ENCODE assay signal across 29 mouse cellular contexts in genomic region chr3:153707687-153708086, GRCm38 (mm10). TPM values are rescaled to one million over a fixed set of nuclear protein-coding genes. Genes with fewer than 3 reads are reported as not detected.
DNase-seq lines count a peak whose midpoint lies in the region; ATAC-seq and TF ChIP-seq lines count a peak whose summit lies in the region.
"Had no signal": no experiment of that assay in that cellular context is flagged by ENCODE, and none has a peak within 500 bp of the region (broad histone marks: within the 10 kb centered on the region; RNA-seq: fewer than 3 reads in every experiment).

No protein-coding gene starts in this region.

- no peak overlapping the region for H3K9ac ChIP-seq in intestine, postnatal 0 days (ENCODE audit: low read depth, low read length)
- no peak overlapping the region for H3K9ac ChIP-seq in intestine, embryonic 16.5 days (ENCODE audit: low read depth, low read length)
- no peak overlapping the region for H3K9ac ChIP-seq in liver, postnatal 0 days (replicated peaks)
- no peak overlapping the region for H3K9ac ChIP-seq in liver, embryonic 12.5 days
- no peak overlapping the region for H3K9ac ChIP-seq in MEL (ENCODE audit: control insufficient read depth, low read depth, low read length, poor library complexity, severe bottlenecking)
- H3K9ac ChIP-seq: embryonic facial prominence, embryonic 13.5 days; forebrain, embryonic 12.5 days; hindbrain, embryonic 15.5 days; intestine, embryonic 15.5 days; limb, embryonic 12.5 days; liver, embryonic 13.5 days; neural tube, embryonic 13.5 days; stomach, embryonic 15.5 days had no signal

- peaks cover 2% of the 10 kb centered on the region; the same call in 1 of the 2 replicates for H3K79me2 ChIP-seq in MEL (ENCODE audit: control insufficient read depth, insufficient read depth, low read length, poor library complexity)

- no peak for ATAC-seq in intestine, postnatal 0 days
- ATAC-seq in intestine, embryonic 16.5 days, result no peak
- no peak for ATAC-seq in liver, postnatal 0 days
- no peak for ATAC-seq in liver, embryonic 12.5 days
- ATAC-seq: intestine, embryonic 15.5 days had no signal

- TF ChIP-seq CTCF in intestine, postnatal 0 days (IDR thresholded peaks at IDR 0.05; ENCODE audit: low read depth), result peak; percentile 55
- TF ChIP-seq CTCF in liver, postnatal 0 days (IDR thresholded peaks at IDR 0.05; ENCODE audit: low read depth), result peak; percentile 40
- TF ChIP-seq CTCF in MEL (IDR thresholded peaks at IDR 0.05 in 2 of 3, conservative IDR thresholded peaks at IDR 0.05 in 1 of 3; ENCODE audit: control insufficient read depth in 1 of 3, insufficient read depth in 1 of 3, low read depth in 2 of 3, low read length in 3 of 3, poor library complexity in 1 of 3, severe bottlenecking in 1 of 3), result peak in 2 of 3 experiments; percentile 24 to 25; a peak in 4 of 6 replicates

- H3K4me3 ChIP-seq in intestine, postnatal 0 days (ENCODE audit: low read depth, low read length), result no peak overlapping the region
- no peak overlapping the region for H3K4me3 ChIP-seq in intestine, embryonic 16.5 days (ENCODE audit: low read length)
- H3K4me3 ChIP-seq in liver, postnatal 0 days (ENCODE audit: low read depth, low read length), result no peak overlapping the region
- H3K4me3 ChIP-seq in liver, embryonic 12.5 days, result no peak overlapping the region
- no peak overlapping the region for H3K4me3 ChIP-seq in MEL (ENCODE audit: control insufficient read depth in 1 of 2, insufficient read depth in 1 of 2, low read depth in 2 of 2, low read length in 2 of 2)
- H3K4me3 ChIP-seq: embryonic facial prominence, embryonic 13.5 days; erythroblast, embryonic 14.5 days; forebrain, embryonic 12.5 days; gastrocnemius, adult 2 months; hindbrain, embryonic 15.5 days; intestine, embryonic 15.5 days; limb, embryonic 12.5 days; liver, embryonic 13.5 days; myocyte; neural tube, embryonic 13.5 days; stomach, embryonic 15.5 days had no signal

- TF ChIP-seq EP300 in liver, postnatal 0 days (IDR thresholded peaks at IDR 0.05; ENCODE audit: low read depth), result no peak
- no peak for TF ChIP-seq EP300 in MEL (IDR thresholded peaks at IDR 0.05; ENCODE audit: low read depth in 1 of 2, low read length in 2 of 2)

- H3K9me3 ChIP-seq in intestine, postnatal 0 days (ENCODE audit: control insufficient read depth), result no peaks in the 10 kb centered on the region
- no peaks in the 10 kb centered on the region for H3K9me3 ChIP-seq in intestine, embryonic 16.5 days (ENCODE audit: control insufficient read depth, low read length)
- no peaks in the 10 kb centered on the region for H3K9me3 ChIP-seq in liver, postnatal 0 days (ENCODE audit: low read length)
- no peaks in the 10 kb centered on the region for H3K9me3 ChIP-seq in liver, embryonic 12.5 days (replicated peaks)
- no peaks in the 10 kb centered on the region for H3K9me3 ChIP-seq in MEL (replicated peaks; ENCODE audit: insufficient read depth, low read length)
- H3K9me3 ChIP-seq: embryonic facial prominence, embryonic 13.5 days; forebrain, embryonic 12.5 days; hindbrain, embryonic 15.5 days; intestine, embryonic 15.5 days; limb, embryonic 12.5 days; liver, embryonic 13.5 days; neural tube, embryonic 13.5 days; stomach, embryonic 15.5 days had no signal

- DNase-seq in liver, postnatal 0 days, result no peak
- no peak for DNase-seq in MEL (ENCODE audit: low read depth, low spot score)
- peak; percentile 36 for DNase-seq in brain, adult 2 months (ENCODE audit: low read depth, low spot score)
- DNase-seq in spleen, postnatal 36 days (ENCODE audit: low spot score in 2 of 2), result no peak
- DNase-seq: adrenal gland, postnatal 14 days; cerebellum, adult 11 months; embryo, embryonic 11 days; gastrocnemius, adult 2 months; heart, postnatal 4 days; kidney, postnatal 10 days; liver, embryonic 13.5 days; lung, postnatal 14 days; midbrain, embryonic 14.5 days; right cerebral cortex, postnatal 4 days; thymus, adult 18-20 months; thymus, postnatal 36 days had no signal

- no peaks in the 10 kb centered on the region for H3K27me3 ChIP-seq in intestine, postnatal 0 days (replicated peaks; ENCODE audit: control insufficient read depth, insufficient read depth, low read length)
- no peaks in the 10 kb centered on the region for H3K27me3 ChIP-seq in intestine, embryonic 16.5 days (replicated peaks; ENCODE audit: control insufficient read depth, insufficient read depth, low read length)
- no peaks in the 10 kb centered on the region for H3K27me3 ChIP-seq in liver, postnatal 0 days (ENCODE audit: insufficient read depth, low read length)
- no peaks in the 10 kb centered on the region for H3K27me3 ChIP-seq in liver, embryonic 12.5 days (replicated peaks)
- H3K27me3 ChIP-seq in MEL (ENCODE audit: control insufficient read depth in 1 of 2, insufficient read depth in 2 of 2, low read length in 2 of 2), result no peaks in the 10 kb centered on the region
- H3K27me3 ChIP-seq: embryonic facial prominence, embryonic 13.5 days; forebrain, embryonic 12.5 days; hindbrain, embryonic 15.5 days; intestine, embryonic 15.5 days; liver, embryonic 13.5 days; neural tube, embryonic 13.5 days; stomach, embryonic 15.5 days had no signal

- no peaks in the 10 kb centered on the region for H3K4me1 ChIP-seq in intestine, postnatal 0 days (replicated peaks; ENCODE audit: control insufficient read depth, insufficient read depth, low read length)
- H3K4me1 ChIP-seq in intestine, embryonic 16.5 days (ENCODE audit: control insufficient read depth, insufficient read depth, low read length), result no peaks in the 10 kb centered on the region
- H3K4me1 ChIP-seq in liver, postnatal 0 days (ENCODE audit: insufficient read depth), result no peaks in the 10 kb centered on the region; the same call in 1 of the 2 replicates
- H3K4me1 ChIP-seq in liver, embryonic 12.5 days, result peaks cover 36% of the 10 kb centered on the region
- H3K4me1 ChIP-seq in MEL (ENCODE audit: control insufficient read depth in 1 of 2, insufficient read depth in 2 of 2, low read length in 2 of 2), result peaks cover 2 to 3% of the 10 kb centered on the region in 2 experiments; a peak in 1 of 4 replicates
- H3K4me1 ChIP-seq: hindbrain, embryonic 15.5 days had no signal

- no peak overlapping the region for H3K4me2 ChIP-seq in intestine, postnatal 0 days (replicated peaks; ENCODE audit: low read depth)
- H3K4me2 ChIP-seq in intestine, embryonic 16.5 days (ENCODE audit: low read depth, low read length), result no peak overlapping the region
- H3K4me2 ChIP-seq in liver, postnatal 0 days (ENCODE audit: low read depth, low read length), result no peak overlapping the region
- no peak overlapping the region for H3K4me2 ChIP-seq in liver, embryonic 12.5 days
- H3K4me2 ChIP-seq: embryonic facial prominence, embryonic 13.5 days; forebrain, embryonic 12.5 days; hindbrain, embryonic 15.5 days; intestine, embryonic 15.5 days; limb, embryonic 12.5 days; liver, embryonic 13.5 days; neural tube, embryonic 13.5 days; stomach, embryonic 15.5 days had no signal

- no peak for TF ChIP-seq POLR2A in MEL (IDR thresholded peaks at IDR 0.05; ENCODE audit: control insufficient read depth in 1 of 2, insufficient read depth in 1 of 2, low read depth in 1 of 2, low read length in 2 of 2, poor library complexity in 1 of 2)

- TF ChIP-seq RAD21 in MEL (IDR thresholded peaks at IDR 0.05; ENCODE audit: low read depth, low read length), result peak; percentile 14

- no peaks in the 10 kb centered on the region for H3K36me3 ChIP-seq in intestine, postnatal 0 days (ENCODE audit: control insufficient read depth, insufficient read depth)
- H3K36me3 ChIP-seq in intestine, embryonic 16.5 days (ENCODE audit: control insufficient read depth, insufficient read depth, low read length), result no peaks in the 10 kb centered on the region
- H3K36me3 ChIP-seq in liver, postnatal 0 days (replicated peaks; ENCODE audit: insufficient read depth, low read length), result no peaks in the 10 kb centered on the region
- peaks cover 9% of the 10 kb centered on the region for H3K36me3 ChIP-seq in liver, embryonic 12.5 days
- H3K36me3 ChIP-seq in MEL (ENCODE audit: control insufficient read depth in 1 of 2, insufficient read depth in 2 of 2, low read length in 2 of 2), result peaks cover 0 to 5% of the 10 kb centered on the region in 2 experiments; a peak in 3 of 4 replicates
- H3K36me3 ChIP-seq: embryonic facial prominence, embryonic 13.5 days; forebrain, embryonic 12.5 days; hindbrain, embryonic 15.5 days; intestine, embryonic 15.5 days; limb, embryonic 12.5 days; neural tube, embryonic 13.5 days; stomach, embryonic 15.5 days had no signal

- WGBS in intestine, postnatal 0 days, result 76% methylated on average over 6 of the region's 6 CpGs
- WGBS in intestine, embryonic 16.5 days, result 82% methylated on average over 6 of the region's 6 CpGs
- 69% methylated on average over 6 of the region's 6 CpGs for WGBS in liver, postnatal 0 days (ENCODE audit: insufficient replicate concordance)
- WGBS in liver, embryonic 12.5 days (ENCODE audit: insufficient replicate concordance), result 76% methylated on average over 6 of the region's 6 CpGs

- no peak overlapping the region for H3K27ac ChIP-seq in intestine, postnatal 0 days (ENCODE audit: low read depth, low read length)
- H3K27ac ChIP-seq in intestine, embryonic 16.5 days (ENCODE audit: low read length), result no peak overlapping the region
- no peak overlapping the region for H3K27ac ChIP-seq in liver, postnatal 0 days (ENCODE audit: low read depth)
- H3K27ac ChIP-seq in liver, embryonic 12.5 days, result no peak overlapping the region
- H3K27ac ChIP-seq in MEL (ENCODE audit: control insufficient read depth, low read depth, low read length), result no peak overlapping the region
- H3K27ac ChIP-seq: embryonic facial prominence, embryonic 13.5 days; forebrain, embryonic 12.5 days; gastrocnemius, adult 2 months; hindbrain, embryonic 15.5 days; intestine, embryonic 15.5 days; limb, embryonic 12.5 days; liver, embryonic 13.5 days; neural tube, embryonic 13.5 days; stomach, embryonic 15.5 days had no signal

TF ChIP-seq in MEL, 35 proteins besides CTCF, POLR2A, EP300 and RAD21:
- peak; percentile 35 for TF ChIP-seq SMC3 (IDR thresholded peaks at IDR 0.05; ENCODE audit: low read depth, low read length)
- TF ChIP-seq MEF2A (IDR thresholded peaks at IDR 0.05; ENCODE audit: extremely low read depth, insufficient replicate concordance, low read depth, low read length, poor library complexity, severe bottlenecking), result no peak

RNA-seq across cellular contexts. Expression of gene St6galnac3, which starts 17.3 kb away (rescaled TPM):
- polyA plus RNA-seq in intestine, postnatal 0 days (2015; fragmentation: Nextera tagmentation; extraction: Ambion mirVana), result 7.9 and 8.5 TPM in 2 replicates
- polyA plus RNA-seq in intestine, embryonic 16.5 days (2015; fragmentation: Nextera tagmentation; extraction: Ambion mirVana), result 26.9 and 31.0 TPM in 2 replicates
- 4.5 and 5.0 TPM in 2 replicates for polyA plus RNA-seq in liver, postnatal 0 days (2015; fragmentation: Nextera tagmentation; extraction: Ambion mirVana)
- polyA plus RNA-seq in liver, embryonic 12.5 days (2016; fragmentation: Nextera tagmentation; extraction: Ambion mirVana), result 12.9 and 13.6 TPM in 2 replicates
- total RNA-seq in MEL (2012; rRNA removed), result 7.8 and 10.0 TPM in 2 replicates
- 10 to 100 TPM in 1 of 2 experiments, not detected in 1; 11.4 TPM for polyA plus RNA-seq in MEL (2012; ENCODE audit: insufficient read depth in 1 of 2, insufficient read length in 2 of 2, low read depth in 1 of 2, low replicate concordance in 2 of 2, missing spikeins in 1 of 2)
- polyA plus RNA-seq: C2C12, myocyte had no signal
